Mouse (Mus musculus): ENCODE results near the gene Chn2. TPM values are rescaled to one million over a fixed set of nuclear protein-coding genes. Genes with fewer than 3 reads are reported as not detected.

The Chn2 gene
- 36.0 and 38.2 TPM in 2 replicates for polyA plus RNA-seq (2012; rRNA removed)

DNA sequence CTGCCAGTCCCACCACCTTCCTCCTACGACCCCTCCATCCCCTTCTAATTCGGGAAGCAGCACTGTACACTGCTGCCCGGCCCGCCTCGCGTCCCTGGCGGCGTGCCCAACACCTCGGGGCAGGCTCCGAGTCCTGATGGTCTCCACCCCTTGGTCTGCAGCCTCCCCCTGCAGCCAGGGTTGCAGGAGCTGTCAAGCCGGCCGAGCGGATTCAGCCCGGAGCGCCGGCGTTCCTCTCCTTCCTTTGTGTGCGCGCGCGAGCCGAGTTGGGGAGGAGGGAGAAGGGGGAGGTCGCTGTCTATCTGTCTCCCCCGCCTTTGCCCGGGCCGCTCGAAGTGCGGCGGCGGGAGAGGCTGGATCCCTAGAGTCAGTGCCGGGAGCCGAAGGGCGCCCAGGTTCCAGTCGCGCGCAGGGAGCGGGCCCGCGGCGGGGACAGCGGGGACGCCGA, at the start of gene Chn2:
Gene Chn2 (plus strand): TSS at position 198 of the 448 bp plus-strand sequence.
- peak; percentile 90 for DNase-seq (ENCODE audit: low read depth)
- TF ChIP-seq CTCF (IDR thresholded peaks at IDR 0.05; ENCODE audit: borderline replicate concordance, extremely low read depth, insufficient read depth, insufficient read length): no peak
- TF ChIP-seq POLR2A (IDR thresholded peaks at IDR 0.05; ENCODE audit: borderline replicate concordance, extremely low read depth, insufficient read depth, insufficient read length, poor library complexity, severe bottlenecking): no peak

DNA sequence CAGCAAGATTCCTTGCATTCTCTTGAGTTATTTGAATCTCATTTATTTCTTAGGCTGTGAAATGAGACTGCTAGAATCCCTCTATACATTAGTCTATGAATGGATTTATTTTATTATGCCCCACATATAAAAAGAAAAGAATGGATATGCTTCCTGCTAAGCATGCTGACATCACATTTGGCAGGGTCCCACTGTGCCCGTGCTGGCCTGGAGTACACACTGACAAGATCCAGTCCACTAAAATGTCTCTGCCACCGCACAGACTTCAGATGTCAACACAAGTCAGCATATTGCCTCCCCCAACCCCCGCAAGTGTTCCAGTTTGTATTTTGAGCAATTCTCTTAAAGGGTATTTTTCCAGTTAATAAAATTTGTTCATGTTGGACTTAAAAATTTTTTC, 47.0 kb upstream of the Chn2 start:
- TF ChIP-seq POLR2A (IDR thresholded peaks at IDR 0.05; ENCODE audit: borderline replicate concordance, extremely low read depth, insufficient read depth, insufficient read length, poor library complexity, severe bottlenecking) (no peak), CTCF (IDR thresholded peaks at IDR 0.05; ENCODE audit: borderline replicate concordance, extremely low read depth, insufficient read depth, insufficient read length) (no peak)
- DNase-seq (ENCODE audit: low read depth): peak; percentile 28

DNA sequence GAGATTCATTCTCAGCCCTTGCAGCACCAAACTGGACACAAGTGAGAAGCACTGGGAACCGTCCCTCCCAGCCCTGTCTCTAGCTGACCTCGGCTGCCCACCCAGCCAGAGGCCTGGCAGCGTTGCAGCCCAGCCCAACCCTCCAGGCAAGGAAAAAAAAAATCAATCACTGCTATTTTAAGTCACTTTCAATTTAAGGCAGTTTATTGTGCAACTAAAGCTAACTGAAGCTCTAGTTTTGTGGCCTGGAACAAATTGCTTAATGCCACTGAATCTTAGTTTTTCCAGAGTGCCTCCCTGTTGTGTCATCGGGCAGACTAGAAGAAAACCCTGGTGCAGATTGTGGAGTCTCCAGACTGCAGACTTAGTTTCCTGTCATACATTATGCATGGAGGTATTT, 43.8 kb upstream of the Chn2 start:
- no peak for DNase-seq (ENCODE audit: low read depth)
- no peak for TF ChIP-seq POLR2A (IDR thresholded peaks at IDR 0.05; ENCODE audit: borderline replicate concordance, extremely low read depth, insufficient read depth, insufficient read length, poor library complexity, severe bottlenecking)
- TF ChIP-seq CTCF (IDR thresholded peaks at IDR 0.05; ENCODE audit: borderline replicate concordance, extremely low read depth, insufficient read depth, insufficient read length): no peak

DNA sequence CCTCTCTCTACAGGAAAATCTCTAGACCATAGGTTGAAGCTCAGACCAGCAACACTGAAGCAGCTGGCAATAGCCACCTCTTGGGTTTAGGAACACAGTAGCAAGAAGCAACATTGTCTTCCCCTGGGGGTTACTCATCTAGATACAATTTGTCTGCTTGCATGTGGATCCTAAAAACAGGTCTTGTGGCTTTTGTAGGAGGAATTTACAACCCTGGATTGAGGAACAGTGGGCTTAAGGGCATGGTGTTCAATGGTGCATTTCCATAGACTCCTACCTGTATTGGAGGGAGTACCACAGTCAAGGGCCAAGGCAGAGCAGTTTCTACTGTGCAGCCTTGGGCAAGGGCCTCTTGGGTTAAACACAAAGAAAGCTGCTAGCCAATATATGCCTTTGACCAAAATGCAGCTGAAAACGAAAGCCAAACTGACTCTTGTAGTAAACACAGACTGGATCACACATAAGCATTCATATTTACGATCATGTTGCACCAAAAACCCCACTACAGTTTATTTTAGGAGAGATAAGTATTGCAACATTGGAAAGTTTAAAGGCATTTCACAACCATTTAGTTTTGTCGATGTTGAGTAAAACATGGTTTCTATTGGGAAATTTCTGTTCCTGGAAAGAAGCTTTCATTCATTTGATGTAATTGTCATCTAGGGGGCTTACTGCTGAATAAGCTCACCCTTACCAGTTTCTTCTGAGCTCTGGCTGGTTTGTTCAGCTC, 43.0 kb upstream of the Chn2 start:
- TF ChIP-seq POLR2A (IDR thresholded peaks at IDR 0.05; ENCODE audit: borderline replicate concordance, extremely low read depth, insufficient read depth, insufficient read length, poor library complexity, severe bottlenecking): no peak
- TF ChIP-seq CTCF (IDR thresholded peaks at IDR 0.05; ENCODE audit: borderline replicate concordance, extremely low read depth, insufficient read depth, insufficient read length): no peak
- no peak for DNase-seq (ENCODE audit: low read depth)

DNA sequence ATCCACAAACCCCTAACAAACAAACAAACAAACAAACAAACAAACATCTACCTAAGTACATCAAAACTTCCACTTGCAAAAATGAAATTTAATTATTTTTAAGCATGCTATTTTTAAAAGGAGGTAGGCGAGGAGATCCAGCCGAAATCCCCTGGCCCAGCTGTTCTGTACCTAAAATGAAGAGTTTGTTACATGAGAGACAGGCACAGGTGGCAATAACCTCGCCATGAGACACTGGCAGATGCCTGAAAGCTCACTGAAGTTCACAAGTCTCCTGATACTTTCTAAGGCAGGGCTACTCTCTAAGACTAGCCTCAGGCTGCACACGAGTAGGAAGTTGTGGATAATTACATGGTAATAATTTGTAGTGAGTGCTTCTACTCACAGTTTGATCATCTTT, 34.1 kb upstream of the Chn2 start:
- no peak for TF ChIP-seq POLR2A (IDR thresholded peaks at IDR 0.05; ENCODE audit: borderline replicate concordance, extremely low read depth, insufficient read depth, insufficient read length, poor library complexity, severe bottlenecking)
- DNase-seq (ENCODE audit: low read depth): no peak

DNA sequence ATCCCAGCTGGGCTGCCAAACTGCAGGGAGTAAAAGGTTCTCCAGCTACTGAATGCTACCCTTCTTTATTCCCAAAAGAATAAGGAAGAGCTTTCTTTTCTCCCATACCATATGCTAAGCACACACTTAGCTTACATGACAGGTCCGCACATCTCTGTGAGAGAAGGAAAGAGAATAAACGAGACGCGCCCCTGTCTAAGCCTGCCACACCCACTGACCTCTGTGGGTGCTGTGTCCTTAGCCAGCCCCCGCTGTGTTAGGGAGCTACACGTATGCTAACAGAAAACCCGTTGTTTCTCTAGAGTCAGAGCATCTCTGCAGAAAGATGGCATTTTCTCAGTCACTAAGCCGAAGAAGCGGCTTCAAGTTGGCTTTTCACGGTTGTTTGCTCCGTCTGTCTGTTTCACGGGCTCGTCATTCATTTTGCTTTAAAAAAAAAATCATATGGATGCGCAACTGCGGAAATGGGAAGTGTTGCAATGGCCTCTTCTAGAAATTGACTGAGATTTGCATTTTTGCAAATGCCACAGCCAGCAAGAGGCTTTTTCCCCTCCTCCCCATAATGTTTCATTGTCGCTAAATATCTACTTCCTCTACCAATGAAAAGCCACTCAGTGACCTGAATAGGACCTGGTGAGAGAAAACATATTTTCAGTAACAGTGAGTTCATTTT, 30.8 kb upstream of the Chn2 start:
- TF ChIP-seq CTCF (IDR thresholded peaks at IDR 0.05; ENCODE audit: borderline replicate concordance, extremely low read depth, insufficient read depth, insufficient read length): no peak
- TF ChIP-seq POLR2A (IDR thresholded peaks at IDR 0.05; ENCODE audit: borderline replicate concordance, extremely low read depth, insufficient read depth, insufficient read length, poor library complexity, severe bottlenecking): no peak
- peak; percentile 61 for DNase-seq (ENCODE audit: low read depth)

DNA sequence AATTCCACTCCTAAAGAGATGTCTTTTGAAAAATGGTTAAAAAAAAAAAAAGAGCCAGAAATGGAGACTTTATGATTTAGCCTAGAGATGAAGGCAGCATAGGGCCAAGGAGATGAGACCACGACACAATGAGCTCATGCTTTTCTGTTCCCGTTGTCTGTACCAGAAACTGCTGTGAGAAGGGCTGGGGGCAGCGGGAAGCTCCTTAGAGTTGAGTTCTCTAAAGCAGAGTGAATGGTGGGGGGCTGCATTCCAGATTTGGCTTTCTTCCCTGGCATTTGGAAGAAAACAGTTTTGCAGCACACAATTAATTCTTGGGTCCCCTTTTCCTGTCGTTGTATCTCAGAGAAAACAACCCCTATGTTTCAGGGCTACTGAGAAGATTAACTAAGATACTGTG, 30.1 kb upstream of the Chn2 start:
- peak; percentile 32 for DNase-seq (ENCODE audit: low read depth)

DNA sequence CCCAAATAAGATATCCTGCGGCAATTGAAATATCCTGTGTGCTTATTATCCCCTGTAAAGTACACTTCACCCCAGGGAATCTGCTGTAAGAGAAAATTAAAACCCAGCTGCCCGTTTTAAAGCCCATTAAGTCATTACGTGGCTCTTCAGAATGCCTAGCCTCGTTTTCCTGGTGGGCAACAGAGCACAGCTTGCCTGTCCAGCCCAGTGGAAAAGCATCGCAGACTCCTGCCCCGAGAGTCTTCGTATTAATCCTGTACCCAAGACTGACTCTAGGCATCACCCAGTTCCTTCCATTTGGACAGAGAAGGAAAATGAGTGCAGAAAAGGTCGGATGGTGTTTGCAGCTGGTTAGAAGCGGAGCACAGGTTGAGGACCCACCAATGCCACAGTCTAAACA, 29.0 kb upstream of the Chn2 start:
- DNase-seq (ENCODE audit: low read depth): peak; percentile 45
- TF ChIP-seq CTCF (IDR thresholded peaks at IDR 0.05; ENCODE audit: borderline replicate concordance, extremely low read depth, insufficient read depth, insufficient read length): no peak
- TF ChIP-seq POLR2A (IDR thresholded peaks at IDR 0.05; ENCODE audit: borderline replicate concordance, extremely low read depth, insufficient read depth, insufficient read length, poor library complexity, severe bottlenecking): no peak

More for the DNA sequence above, 30.1 kb upstream of the Chn2 start:
- TF ChIP-seq CTCF (IDR thresholded peaks at IDR 0.05; ENCODE audit: borderline replicate concordance, extremely low read depth, insufficient read depth, insufficient read length): no peak
- no peak for TF ChIP-seq POLR2A (IDR thresholded peaks at IDR 0.05; ENCODE audit: borderline replicate concordance, extremely low read depth, insufficient read depth, insufficient read length, poor library complexity, severe bottlenecking)

DNA sequence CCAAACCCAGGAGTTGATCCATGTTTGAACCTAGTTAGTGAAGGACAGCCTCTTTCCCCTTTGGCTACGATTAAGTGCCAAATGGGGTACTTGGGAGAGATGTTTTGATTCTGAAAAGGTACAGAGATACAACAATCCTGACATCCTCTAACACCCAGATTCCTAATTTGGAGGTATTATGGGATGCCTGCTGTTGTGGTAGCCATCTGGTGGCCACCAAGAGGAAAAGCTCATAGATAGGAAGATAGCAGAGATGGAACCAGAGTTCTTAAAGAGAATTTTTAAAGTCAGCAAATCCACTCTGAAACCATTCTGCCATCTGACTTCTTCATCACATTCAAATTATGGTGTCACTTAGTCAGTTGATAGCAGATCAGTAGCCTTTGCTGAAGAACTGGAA, 27.2 kb upstream of the Chn2 start:
- no peak for TF ChIP-seq CTCF (IDR thresholded peaks at IDR 0.05; ENCODE audit: borderline replicate concordance, extremely low read depth, insufficient read depth, insufficient read length)
- TF ChIP-seq POLR2A (IDR thresholded peaks at IDR 0.05; ENCODE audit: borderline replicate concordance, extremely low read depth, insufficient read depth, insufficient read length, poor library complexity, severe bottlenecking): no peak
- no peak for DNase-seq (ENCODE audit: low read depth)

DNA sequence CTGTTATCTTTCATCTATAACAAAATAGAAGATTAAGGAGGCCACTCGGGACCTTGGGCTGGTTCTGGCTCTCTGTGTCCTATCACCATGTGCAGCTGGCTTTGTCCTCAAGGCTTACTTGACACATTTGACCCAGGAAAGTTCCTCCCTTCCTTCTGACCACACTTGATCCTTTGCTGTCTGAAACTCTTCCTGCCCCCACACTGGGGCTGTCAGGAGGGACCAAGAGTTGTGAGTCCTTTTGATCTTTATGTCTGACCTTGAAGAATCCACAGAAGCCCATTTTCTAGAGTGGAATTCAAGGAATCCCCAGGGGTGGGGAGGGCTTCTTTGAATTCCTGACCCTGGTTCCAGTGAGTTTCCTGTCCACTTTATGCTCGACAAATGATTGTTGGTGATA, 21.3 kb upstream of the Chn2 start:
- TF ChIP-seq POLR2A (IDR thresholded peaks at IDR 0.05; ENCODE audit: borderline replicate concordance, extremely low read depth, insufficient read depth, insufficient read length, poor library complexity, severe bottlenecking) (no peak), CTCF (IDR thresholded peaks at IDR 0.05; ENCODE audit: borderline replicate concordance, extremely low read depth, insufficient read depth, insufficient read length) (no peak)
- DNase-seq (ENCODE audit: low read depth): no peak

DNA sequence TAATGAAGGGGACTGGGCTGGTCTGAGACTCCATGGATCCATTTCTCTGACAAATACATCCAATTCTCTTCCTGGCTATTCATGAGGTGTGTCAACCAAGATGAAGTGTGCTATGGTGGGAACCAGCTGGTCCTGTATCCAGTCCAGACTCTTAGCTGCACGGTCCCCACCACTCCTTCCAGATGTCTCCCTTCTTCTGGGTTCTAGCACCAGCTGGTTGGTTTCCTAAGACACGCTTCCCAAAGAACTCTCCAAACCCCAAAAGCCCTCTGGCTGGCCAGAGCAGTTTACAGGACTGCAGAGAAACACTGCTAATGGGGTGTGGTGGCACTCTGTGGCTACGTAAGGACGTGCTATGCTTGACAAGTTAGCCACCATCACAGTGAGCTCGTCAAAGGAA, 20.5 kb upstream of the Chn2 start:
- DNase-seq (ENCODE audit: low read depth): no peak
- TF ChIP-seq CTCF (IDR thresholded peaks at IDR 0.05; ENCODE audit: borderline replicate concordance, extremely low read depth, insufficient read depth, insufficient read length) (no peak), POLR2A (IDR thresholded peaks at IDR 0.05; ENCODE audit: borderline replicate concordance, extremely low read depth, insufficient read depth, insufficient read length, poor library complexity, severe bottlenecking) (no peak)
